Mouse (Mus musculus) embryonic fibroblast, embryonic 13.5 days (primary cell): ENCODE data around the gene Cnbp.
A peak's percentile ranks its signal among the peaks of the same experiment; 100 is the strongest.

ENCODE experiments used
- CTCF ChIP-seq: IDR thresholded peaks from 2 replicates; pipeline ENCODE4 v1.5.1; 2011; ENCODE audit warnings: mild to moderate bottlenecking, control low read depth, low read length, moderate library complexity, borderline replicate concordance; ENCODE audit not compliant: insufficient read depth
- POLR2A ChIP-seq: IDR thresholded peaks from 2 replicates; pipeline ENCODE4 v1.6.1; 2011; ENCODE audit warnings: low read depth, mild to moderate bottlenecking, control low read depth, low read length, moderate library complexity

DNA sequence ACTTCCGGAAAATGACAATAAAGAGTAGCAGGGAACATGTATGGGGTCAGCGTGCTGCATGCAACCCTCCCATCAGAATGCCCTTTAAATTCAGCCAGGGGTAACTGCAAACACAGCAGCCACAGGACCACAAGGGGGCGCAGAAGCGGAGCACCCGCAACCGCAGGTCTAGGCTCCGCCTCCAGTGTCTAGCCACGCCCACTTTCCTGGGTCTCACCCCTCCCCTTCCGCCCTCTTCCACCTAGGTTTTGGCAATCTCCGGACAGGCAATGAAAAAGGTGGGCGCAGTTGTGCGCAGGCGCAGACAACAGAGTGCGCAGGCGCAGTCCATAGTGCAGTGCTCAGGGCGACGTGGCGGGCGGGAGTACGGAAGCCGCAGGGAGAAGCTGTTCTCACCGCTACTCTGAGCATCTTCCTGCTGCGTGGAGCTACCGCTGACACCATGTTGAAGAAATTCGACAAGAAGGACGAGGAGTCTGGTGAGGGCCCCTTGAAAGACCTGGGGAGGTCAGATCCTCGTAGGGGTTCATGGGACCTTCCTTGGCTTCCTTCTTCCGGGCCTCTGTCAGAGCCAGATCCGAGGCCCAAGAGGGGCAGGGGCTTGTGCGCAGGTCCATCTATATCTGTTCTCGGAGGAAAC is 36.8 kb upstream of the Cnbp start, which contains the start of gene Copg1:
- TF ChIP-seq CTCF, result peak; percentile 64
- peak; percentile 98 for TF ChIP-seq POLR2A
